Mouse (Mus musculus): ENCODE measurements around the gene Tmem110.
A peak's percentile ranks its signal among the peaks of the same experiment; 100 is the strongest.

GRCm38 (mm10) chr14:30857990-30858389, 32.6 kb downstream of the Tmem110 start:
- TF ChIP-seq CTCF (IDR thresholded peaks at IDR 0.05; ENCODE audit: borderline replicate concordance, insufficient read depth, low read length) = peak; percentile 35; the same call in 1 of the 2 replicates
- no peak for TF ChIP-seq POLR2A (IDR thresholded peaks at IDR 0.05; ENCODE audit: low read depth, low read length)
